Comparison of ENCODE assay signal across 20 mouse cellular contexts in genomic region chrX:12445093-12445492, GRCm38 (mm10).
"Had no signal": no experiment of that assay in that cellular context is flagged by ENCODE, and none has a peak within 500 bp of the region (broad histone marks: within the 10 kb centered on the region; RNA-seq: fewer than 3 reads in every experiment).

No protein-coding gene starts in this region.

- H3K27ac ChIP-seq: kidney, postnatal 0 days; layer of hippocampus, adult 2 months; limb, embryonic 10.5 days; limb, embryonic 13.5 days; liver, embryonic 15.5 days; macrophage; neural tube, embryonic 12.5 days; neural tube, embryonic 15.5 days had no signal

- H3K4me1 ChIP-seq: limb, embryonic 10.5 days; limb, embryonic 13.5 days; liver, embryonic 15.5 days; neural tube, embryonic 12.5 days; neural tube, embryonic 15.5 days had no signal

- H3K9me3 ChIP-seq: limb, embryonic 10.5 days; limb, embryonic 13.5 days; liver, embryonic 15.5 days; neural tube, embryonic 12.5 days; neural tube, embryonic 15.5 days had no signal

- ATAC-seq: intestine, postnatal 0 days had no signal

- H3K4me3 ChIP-seq: layer of hippocampus, adult 2 months; limb, embryonic 10.5 days; limb, embryonic 13.5 days; liver, embryonic 15.5 days; neural tube, embryonic 12.5 days; neural tube, embryonic 15.5 days had no signal

- DNase-seq: kidney, adult 2 months; kidney, postnatal 25 days; layer of hippocampus, adult 9-11 months; lung, embryonic 14.5 days; lung, postnatal 10 days; midbrain, embryonic 14.5 days; retina, postnatal 1 day; thymus, adult 18-20 months; thymus, postnatal 36 days had no signal

- H3K36me3 ChIP-seq: limb, embryonic 10.5 days; limb, embryonic 13.5 days; liver, embryonic 15.5 days; neural tube, embryonic 12.5 days; neural tube, embryonic 15.5 days had no signal

- H3K4me2 ChIP-seq: limb, embryonic 13.5 days; liver, embryonic 11.5 days; liver, embryonic 15.5 days; lung, embryonic 14.5 days; midbrain, embryonic 11.5 days; neural tube, embryonic 12.5 days; neural tube, embryonic 15.5 days had no signal

- H3K9ac ChIP-seq: limb, embryonic 13.5 days; liver, embryonic 15.5 days; lung, embryonic 14.5 days; neural tube, embryonic 12.5 days; neural tube, embryonic 15.5 days had no signal

- H3K27me3 ChIP-seq: liver, embryonic 15.5 days; neural tube, embryonic 12.5 days; neural tube, embryonic 15.5 days had no signal
